Mouse (Mus musculus) stomach, embryonic 16.5 days (tissue): Measurements from ENCODE around the gene Satb2. TPM values are rescaled to one million over a fixed set of nuclear protein-coding genes. Genes with fewer than 3 reads are reported as not detected.

Experiments
- ATAC-seq: fragments of 200-750 bp; cut with Nextera tagmentation; 2 replicates; pipeline ENCODE4 v1.8.0; 2017; ENCODE audit warnings: moderate number of reproducible peaks, moderate TSS enrichment; ENCODE audit not compliant: insufficient read depth, low FRiP score
- H3K27ac ChIP-seq: fragments of 300-500 bp; sonication (generic); 2 replicates; pipeline ENCODE4 v1.5.1; 2014; ENCODE audit warnings: low read length
- H3K27me3 ChIP-seq: fragments of 300-500 bp; sonication (generic); 2 replicates; pipeline ENCODE4 v1.6.1; 2014; ENCODE audit warnings: low read length, control low read depth, mixed read lengths; ENCODE audit not compliant: control insufficient read depth, insufficient read depth
- H3K36me3 ChIP-seq: fragments of 300-500 bp; sonication (generic); 2 replicates; pipeline ENCODE4 v1.6.1; 2014; ENCODE audit warnings: low read length; ENCODE audit not compliant: control insufficient read depth, insufficient read depth
- H3K4me1 ChIP-seq: fragments of 300-500 bp; sonication (generic); 2 replicates; pipeline ENCODE4 v1.6.1; 2014; ENCODE audit warnings: low read length, control low read depth, mixed read lengths; ENCODE audit not compliant: control insufficient read depth, insufficient read depth
- H3K4me2 ChIP-seq: fragments of 300-500 bp; sonication (generic); 2 replicates; pipeline ENCODE4 v1.6.1; 2014; ENCODE audit warnings: low read depth, low read length, mixed read lengths
- H3K4me3 ChIP-seq: fragments of 300-500 bp; sonication (generic); replicated peaks from 2 replicates; pipeline ENCODE4 v1.5.1; 2014; ENCODE audit warnings: mild to moderate bottlenecking, low read length
- H3K9ac ChIP-seq: fragments of 300-500 bp; sonication (generic); 2 replicates; pipeline ENCODE4 v1.6.1; 2014; ENCODE audit warnings: low read length
- H3K9me3 ChIP-seq: fragments of 300-500 bp; sonication (generic); replicated peaks from 2 replicates; pipeline ENCODE4 v1.6.1; 2016; ENCODE audit warnings: low read length, control low read depth; ENCODE audit not compliant: control insufficient read depth
- WGBS: fragments of 180-500 bp; shearing (Covaris S2); extraction: QIAGEN DNeasy Blood & Tissue Kit; methylation state at CpG from one replicate; pipeline ENCODE4 v1.1.7; 2014; 5-methylcytosine and 5-hydroxymethylcytosine counted together
- polyA plus RNA-seq: library from polyadenylated mRNA; unstranded; fragments of >200 nt; fragmentation: Nextera tagmentation; extraction: Ambion mirVana; gene quantifications from 2 replicates; pipeline ENCODE4 v1.2.1, GENCODE M21; 2015

The Satb2 gene
- polyA plus RNA-seq, 1 experiment from 2014 or later, result 0.31 TPM

DNA sequence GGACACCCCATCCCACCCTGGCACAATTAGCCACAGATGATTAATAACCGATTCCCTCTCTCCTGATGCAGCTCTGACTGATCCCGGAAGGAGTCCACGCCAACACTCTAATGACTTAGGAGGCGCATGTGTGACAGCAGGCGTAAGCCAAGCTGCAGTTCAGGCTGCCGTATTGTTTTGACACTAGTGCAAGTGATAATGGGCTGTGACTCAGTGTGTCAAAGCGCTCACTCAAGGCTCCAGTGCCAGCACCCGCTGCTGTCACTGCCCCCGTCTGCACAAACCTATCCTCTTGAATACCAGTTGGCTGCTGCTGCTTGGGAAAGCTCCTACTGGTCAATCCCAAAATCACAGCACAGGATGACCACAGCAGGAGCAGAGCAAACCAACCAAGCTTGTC is 49.7 kb downstream of the Satb2 start:
- H3K4me3 ChIP-seq, result no peak overlapping the region
- H3K36me3 ChIP-seq, result no peaks in the 10 kb centered on the region
- WGBS, result 61% methylated on average over 9 of the region's 9 CpGs
- no peak overlapping the region for H3K27ac ChIP-seq
- no peaks in the 10 kb centered on the region for H3K4me1 ChIP-seq
- no peak overlapping the region for H3K9ac ChIP-seq
- no peak overlapping the region for H3K4me2 ChIP-seq
- no peak for ATAC-seq
- H3K27me3 ChIP-seq, result no peaks in the 10 kb centered on the region
- no peaks in the 10 kb centered on the region for H3K9me3 ChIP-seq

DNA sequence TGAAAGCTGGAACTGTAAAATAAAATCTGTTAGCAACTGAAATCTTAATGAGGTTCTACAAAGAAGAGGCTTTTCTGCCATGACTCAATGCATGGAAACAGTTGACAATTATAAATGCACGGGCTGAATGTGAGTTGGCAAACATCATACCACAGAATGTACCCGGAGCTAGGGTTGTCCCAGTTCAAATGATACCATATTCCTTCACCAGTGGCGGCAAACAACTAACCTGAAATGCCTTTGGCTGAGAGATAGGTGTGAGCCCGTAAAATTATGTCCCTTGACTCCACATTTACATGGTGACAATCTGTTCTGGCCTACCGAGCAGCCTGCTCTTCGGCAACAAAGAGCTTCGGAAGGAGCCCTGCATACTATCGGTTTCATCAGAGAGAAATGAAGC is 58.0 kb downstream of the Satb2 start:
- H3K9ac ChIP-seq, result no peak overlapping the region
- H3K4me2 ChIP-seq, result no peak overlapping the region
- H3K4me1 ChIP-seq, result no peaks in the 10 kb centered on the region
- H3K36me3 ChIP-seq, result no peaks in the 10 kb centered on the region
- H3K27ac ChIP-seq, result no peak overlapping the region
- no peaks in the 10 kb centered on the region for H3K27me3 ChIP-seq
- 87% methylated on average over 8 of the region's 8 CpGs for WGBS
- no peak for ATAC-seq
- H3K4me3 ChIP-seq, result no peak overlapping the region
- H3K9me3 ChIP-seq, result no peaks in the 10 kb centered on the region

DNA sequence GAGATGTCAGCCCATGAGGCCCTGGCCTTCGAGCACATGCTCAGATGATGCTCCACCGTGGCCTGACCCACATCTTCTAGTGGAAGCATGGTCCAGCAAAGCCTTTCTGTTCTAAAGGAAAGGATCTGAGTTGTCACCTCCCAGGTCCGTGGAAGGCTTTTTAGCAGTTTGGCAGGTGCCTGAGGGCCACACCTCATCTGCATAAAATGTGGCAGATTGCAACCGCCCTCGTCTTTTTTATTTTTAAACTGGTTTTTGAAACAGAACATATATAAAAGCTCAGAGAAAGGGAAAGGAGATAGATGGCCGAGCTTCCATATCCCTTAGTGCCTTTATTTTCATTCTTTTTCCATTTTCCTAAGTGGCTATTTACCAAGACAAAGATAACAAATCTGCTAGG is 64.2 kb downstream of the Satb2 start:
- H3K4me1 ChIP-seq, result no peaks in the 10 kb centered on the region
- 84% methylated on average over 6 of the region's 6 CpGs for WGBS
- H3K27ac ChIP-seq, result no peak overlapping the region
- H3K4me2 ChIP-seq, result no peak overlapping the region
- no peaks in the 10 kb centered on the region for H3K36me3 ChIP-seq
- no peak overlapping the region for H3K4me3 ChIP-seq
- H3K9me3 ChIP-seq, result no peaks in the 10 kb centered on the region
- H3K27me3 ChIP-seq, result no peaks in the 10 kb centered on the region
- no peak overlapping the region for H3K9ac ChIP-seq
- ATAC-seq, result no peak

DNA sequence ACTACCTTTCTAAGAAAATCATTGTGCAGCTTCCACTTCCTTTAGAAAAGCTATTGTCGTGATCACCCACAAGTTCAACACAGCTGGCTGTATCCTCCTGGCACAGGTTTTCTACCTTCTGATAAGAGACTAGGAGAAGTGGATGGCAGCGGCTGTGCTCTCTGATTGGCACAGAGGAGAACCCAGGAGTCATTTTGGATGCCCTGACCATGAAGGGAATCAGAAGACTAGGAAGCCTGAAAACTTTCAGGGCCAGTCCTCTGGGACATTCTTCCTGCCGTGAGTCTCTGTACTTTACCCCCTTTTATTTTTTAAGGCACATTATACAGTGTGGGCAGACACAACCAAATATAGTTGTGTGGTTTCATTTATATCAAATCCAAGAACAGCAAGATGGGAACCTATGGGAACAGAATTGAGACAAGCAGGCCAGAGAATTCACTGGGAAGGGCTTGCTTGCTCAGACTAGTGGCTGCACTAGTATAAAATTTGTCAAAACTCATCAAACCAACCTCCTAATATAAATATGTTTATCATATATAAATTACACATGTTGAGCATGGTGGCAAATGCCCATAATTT is 77.7 kb downstream of the Satb2 start:
- ATAC-seq, result no peak
- no peak overlapping the region for H3K9ac ChIP-seq
- H3K27ac ChIP-seq, result no peak overlapping the region
- no peaks in the 10 kb centered on the region for H3K27me3 ChIP-seq
- no peaks in the 10 kb centered on the region for H3K36me3 ChIP-seq
- H3K4me1 ChIP-seq, result no peaks in the 10 kb centered on the region
- H3K9me3 ChIP-seq, result no peaks in the 10 kb centered on the region
- 71% methylated on average over 3 of the region's 3 CpGs for WGBS
- H3K4me3 ChIP-seq, result no peak overlapping the region
- H3K4me2 ChIP-seq, result no peak overlapping the region

DNA sequence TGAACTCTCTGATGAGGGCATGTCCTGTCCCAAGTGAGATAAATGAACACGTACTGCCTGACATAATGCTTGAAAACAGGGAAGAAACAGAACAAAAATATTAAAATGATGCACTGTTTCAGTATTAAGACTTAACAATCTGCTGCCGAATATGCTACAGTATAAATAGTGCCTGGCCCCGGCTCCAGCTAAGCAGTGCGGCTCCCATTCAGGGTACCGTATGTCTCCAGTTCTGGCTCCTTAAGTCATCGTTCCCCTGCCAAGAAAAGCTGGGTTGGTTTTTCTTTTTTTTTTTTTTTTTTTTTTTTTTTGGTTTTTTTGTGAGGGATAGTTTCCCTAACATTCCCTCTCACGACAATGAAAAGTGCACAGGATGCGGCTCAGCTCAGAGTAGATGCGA is 78.3 kb downstream of the Satb2 start:
- WGBS, result 87% methylated on average over 9 of the region's 9 CpGs
- no peak overlapping the region for H3K4me3 ChIP-seq

DNA sequence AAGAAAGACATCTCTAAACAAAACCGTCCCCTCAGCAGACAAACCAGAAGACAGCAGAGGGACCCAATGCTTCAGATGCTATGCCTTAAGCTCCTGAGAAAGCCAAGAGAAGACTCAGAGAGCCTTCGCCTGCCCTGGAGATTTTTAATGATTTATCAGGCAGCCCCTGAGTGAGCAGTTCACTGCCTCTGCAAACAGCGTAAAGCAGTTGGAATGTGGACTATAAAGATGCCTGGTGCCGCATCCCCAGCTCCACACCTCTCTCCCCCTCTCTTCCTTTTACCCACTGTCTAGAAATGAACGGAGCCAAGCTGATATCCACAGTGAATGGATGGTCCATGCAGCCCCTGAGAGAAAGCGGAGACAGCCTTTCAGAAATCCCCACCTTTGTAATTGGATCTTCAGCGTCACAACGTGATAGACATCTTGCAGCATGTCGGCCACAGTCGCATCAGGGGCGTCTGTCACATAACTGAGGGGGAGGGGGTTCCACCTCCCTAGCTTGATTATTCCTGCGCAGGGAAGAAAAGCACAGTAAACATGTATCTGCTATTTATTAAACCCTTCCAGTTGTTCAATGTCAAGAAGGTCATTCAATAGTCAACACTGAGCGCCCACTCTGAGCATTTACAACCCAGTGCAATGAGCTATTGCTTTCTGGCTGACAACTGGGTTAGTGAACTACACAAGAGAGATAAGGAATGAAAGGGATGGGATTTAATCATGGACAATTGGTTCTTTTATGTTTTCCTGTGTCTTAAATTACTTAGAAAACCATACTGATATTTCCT is 79.6 kb downstream of the Satb2 start:
- Histone ChIP-seq H3K4me1 (no peaks in the 10 kb centered on the region), H3K4me2 (no peak overlapping the region), H3K9ac (no peak overlapping the region), H3K4me3 (no peak overlapping the region), H3K9me3 (no peaks in the 10 kb centered on the region), H3K36me3 (no peaks in the 10 kb centered on the region), H3K27me3 (no peaks in the 10 kb centered on the region), H3K27ac (no peak overlapping the region)
- 48% methylated on average over 13 of the region's 13 CpGs for WGBS
- ATAC-seq, result no peak

More for the DNA sequence above, 78.3 kb downstream of the Satb2 start:
- no peaks in the 10 kb centered on the region for H3K27me3 ChIP-seq
- no peak overlapping the region for H3K9ac ChIP-seq
- H3K9me3 ChIP-seq, result no peaks in the 10 kb centered on the region
- no peak overlapping the region for H3K4me2 ChIP-seq
- ATAC-seq, result no peak
- H3K36me3 ChIP-seq, result no peaks in the 10 kb centered on the region
- H3K27ac ChIP-seq, result no peak overlapping the region
- no peaks in the 10 kb centered on the region for H3K4me1 ChIP-seq

DNA sequence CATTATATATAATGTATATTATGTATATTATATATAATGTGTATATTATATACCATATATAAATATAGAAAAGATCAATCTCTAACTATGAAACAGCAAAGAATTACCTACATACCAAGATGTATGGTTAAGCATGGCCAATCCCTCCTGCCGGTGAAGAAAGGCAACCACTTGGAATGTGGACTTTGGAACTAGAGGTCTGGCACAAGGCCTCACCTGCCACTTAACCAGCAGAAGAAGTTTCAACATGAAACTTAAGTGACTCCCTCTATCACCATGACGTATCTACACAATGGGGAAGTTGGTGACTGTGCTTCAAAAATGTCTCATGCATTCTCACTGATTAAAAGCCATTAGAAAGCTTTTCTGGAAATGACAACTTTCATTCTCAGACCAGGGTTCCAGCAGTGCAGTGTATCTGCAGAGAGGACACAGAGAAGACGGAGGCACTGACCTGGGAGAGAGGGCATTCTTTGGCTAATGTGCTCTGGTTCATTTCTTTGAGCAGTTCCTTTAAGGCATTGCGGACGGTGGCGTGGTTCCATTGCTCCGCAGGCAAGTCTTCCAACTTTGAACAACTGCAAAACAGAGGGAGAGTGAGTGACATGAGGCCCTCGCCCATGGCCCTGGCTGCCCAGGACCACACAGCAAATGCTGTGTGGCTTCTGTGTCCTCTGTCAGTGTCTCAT is 80.8 kb downstream of the Satb2 start:
- Histone ChIP-seq H3K27ac (no peak overlapping the region), H3K9ac (no peak overlapping the region), H3K4me2 (no peak overlapping the region), H3K9me3 (no peaks in the 10 kb centered on the region), H3K4me3 (no peak overlapping the region), H3K27me3 (no peaks in the 10 kb centered on the region), H3K36me3 (no peaks in the 10 kb centered on the region), H3K4me1 (no peaks in the 10 kb centered on the region)
- 86% methylated on average over 8 of the region's 8 CpGs for whole genome bisulfite sequencing
- no peak for ATAC-seq

DNA sequence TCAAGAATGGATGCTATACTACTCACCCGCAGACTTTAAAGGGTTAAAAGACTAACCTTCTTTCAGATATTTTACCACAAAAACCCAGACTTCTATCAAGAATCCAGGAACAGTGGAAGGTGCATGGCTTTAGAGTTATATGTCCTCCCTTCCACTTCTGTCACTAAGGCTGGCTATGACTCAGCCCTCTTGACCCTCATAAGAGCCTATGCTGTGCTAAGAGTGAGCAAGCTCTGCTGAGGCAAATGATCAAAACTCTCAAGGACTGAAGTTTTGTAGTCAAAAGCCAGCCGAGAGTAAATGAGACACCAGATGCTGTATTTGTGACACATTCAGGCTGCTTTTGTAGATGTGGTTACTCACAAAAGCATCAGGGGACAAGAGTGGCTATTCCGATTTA is 81.8 kb downstream of the Satb2 start:
- Histone ChIP-seq H3K9ac (no peak overlapping the region), H3K36me3 (no peaks in the 10 kb centered on the region), H3K4me2 (no peak overlapping the region), H3K27me3 (no peaks in the 10 kb centered on the region), H3K27ac (no peak overlapping the region), H3K9me3 (no peaks in the 10 kb centered on the region), H3K4me3 (no peak overlapping the region), H3K4me1 (no peaks in the 10 kb centered on the region)
- WGBS, result 84% methylated on average over 3 of the region's 3 CpGs
- no peak for ATAC-seq

DNA sequence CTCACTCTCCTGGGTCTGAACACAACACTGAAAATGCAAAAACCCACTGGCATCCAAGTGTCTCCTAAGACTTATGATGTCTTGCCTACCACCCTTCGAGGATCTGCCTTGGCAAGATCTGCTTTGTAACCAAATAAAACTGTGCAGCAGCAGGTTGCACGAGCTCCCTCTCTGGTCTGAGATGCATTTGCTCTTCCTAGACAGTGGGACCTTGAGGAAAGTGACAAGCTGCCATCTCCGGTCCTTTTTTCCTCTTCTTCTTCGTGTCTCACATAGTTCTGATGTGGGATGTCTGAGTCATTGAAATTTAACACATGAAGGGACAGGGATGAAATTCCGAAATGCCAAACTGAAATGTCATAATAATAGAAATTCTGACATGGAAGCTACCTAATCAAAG is 85.7 kb downstream of the Satb2 start:
- no peak for ATAC-seq
- Histone ChIP-seq H3K27ac (no peak overlapping the region), H3K4me1 (no peaks in the 10 kb centered on the region), H3K4me3 (no peak overlapping the region), H3K4me2 (no peak overlapping the region), H3K9ac (no peak overlapping the region), H3K27me3 (no peaks in the 10 kb centered on the region), H3K36me3 (no peaks in the 10 kb centered on the region), H3K9me3 (no peaks in the 10 kb centered on the region)
- 81% methylated on average over 5 of the region's 5 CpGs for WGBS
